Mouse (Mus musculus): Measurements from ENCODE around the gene Akap2. TPM values are rescaled to one million over a fixed set of nuclear protein-coding genes. Genes with fewer than 3 reads are reported as not detected.
"Not testable (repeated sequence)": the region's sequence is repeated elsewhere in the genome, so short reads cannot be mapped to it uniquely, and the experiment has no call there.

Gene Akap2
- polyA plus RNA-seq, 1 experiment from 2014 or later = 17.7 TPM

DNA sequence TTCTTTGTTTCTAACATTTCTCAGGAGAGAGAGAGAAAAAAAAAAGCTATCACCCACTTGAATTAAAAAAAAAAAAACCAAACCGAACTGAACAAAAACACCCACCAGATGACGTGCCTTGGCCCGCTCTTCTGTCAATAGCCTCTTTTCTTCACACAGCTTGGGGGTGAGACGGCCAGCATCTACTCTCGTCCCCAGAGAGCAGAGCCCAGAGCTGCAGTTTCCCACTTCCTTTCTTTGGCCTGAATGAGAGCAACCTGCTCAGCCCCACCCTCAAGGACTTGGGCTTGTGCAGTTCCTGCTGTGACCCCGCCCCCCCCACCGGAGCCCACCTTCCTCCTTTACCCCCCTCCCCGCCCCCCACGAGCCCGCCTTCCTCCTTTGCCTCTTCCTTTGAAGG is 150.0 kb downstream of the Akap2 start:
- H3K9ac ChIP-seq = no peak overlapping the region
- no peak overlapping the region; the same call in 1 of the 2 replicates for H3K4me2 ChIP-seq
- no peaks in the 10 kb centered on the region for H3K27me3 ChIP-seq
- WGBS = 41% methylated on average over 10 of the region's 10 CpGs
- H3K36me3 ChIP-seq = no peaks in the 10 kb centered on the region
- no peak for ATAC-seq (ENCODE audit: low FRiP score)
- 0 out of 2 replicates have a peak overlapping the region, but pooled peaks have one; percentile 55 for H3K27ac ChIP-seq
- no peak overlapping the region for H3K4me3 ChIP-seq
- peaks cover 16% of the 10 kb centered on the region for H3K4me1 ChIP-seq (replicated peaks)
- no peaks in the 10 kb centered on the region for H3K9me3 ChIP-seq

DNA sequence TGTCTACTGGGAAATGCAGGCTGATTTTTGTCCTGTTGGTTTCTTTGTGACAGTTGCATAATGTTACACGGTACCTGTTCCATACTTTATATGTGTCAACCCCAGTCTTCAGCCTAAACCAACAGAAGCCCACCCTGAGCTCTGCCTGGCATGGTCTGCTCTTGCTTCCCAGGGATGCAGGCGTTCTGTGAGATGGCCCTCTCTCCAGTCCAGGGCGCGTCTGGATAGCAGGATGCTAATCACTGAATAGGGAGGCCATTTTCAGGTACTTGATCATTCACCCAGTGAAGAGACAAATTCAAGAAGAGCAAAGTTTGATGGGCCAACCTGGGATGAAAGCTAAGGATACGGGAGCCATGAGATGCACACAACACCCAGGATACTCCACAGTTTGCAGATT is 161.7 kb downstream of the Akap2 start:
- Histone ChIP-seq H3K9ac (no peak overlapping the region), H3K4me3 (no peak overlapping the region), H3K27ac (no peak overlapping the region), H3K4me2 (no peak overlapping the region), H3K36me3 (no peaks in the 10 kb centered on the region), H3K9me3 (no peaks in the 10 kb centered on the region), H3K27me3 (no peaks in the 10 kb centered on the region), H3K4me1 (replicated peaks) (peaks cover 4% of the 10 kb centered on the region; the same call in 1 of the 2 replicates)
- 90% methylated on average over 5 of the region's 5 CpGs for WGBS
- ATAC-seq (ENCODE audit: low FRiP score) = no peak

DNA sequence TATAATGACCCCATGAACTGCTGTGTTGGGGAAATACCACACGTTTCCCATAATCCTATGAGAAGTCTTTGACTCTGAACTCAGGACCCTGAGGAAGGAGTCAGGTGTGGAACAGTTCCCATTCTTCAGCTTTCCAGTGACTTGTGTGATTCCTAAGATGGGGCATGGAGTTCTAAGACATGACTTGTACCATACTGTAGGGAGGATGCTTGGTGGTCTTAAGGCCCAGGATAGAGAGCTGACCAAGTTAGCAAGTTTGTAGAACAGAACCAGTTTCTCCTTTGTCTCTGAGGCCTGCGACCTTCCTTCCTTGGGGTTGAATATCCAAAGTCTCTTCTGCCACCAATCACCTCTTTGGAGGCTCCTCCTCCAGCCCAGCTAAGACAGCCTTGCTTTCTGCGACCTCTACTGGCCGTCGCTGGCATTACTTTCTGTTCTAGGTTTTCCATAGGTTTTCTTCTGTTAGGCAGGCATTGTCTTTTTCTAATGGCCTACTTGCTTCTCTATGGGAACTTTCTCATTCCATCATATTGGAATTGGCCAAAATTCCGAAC is 162.4 kb downstream of the Akap2 start:
- Histone ChIP-seq H3K4me1 (replicated peaks) (peaks cover 5% of the 10 kb centered on the region; the same call in 1 of the 2 replicates), H3K27ac (no peak overlapping the region), H3K9me3 (no peaks in the 10 kb centered on the region), H3K36me3 (no peaks in the 10 kb centered on the region), H3K9ac (no peak overlapping the region), H3K4me2 (no peak overlapping the region), H3K27me3 (no peaks in the 10 kb centered on the region), H3K4me3 (no peak overlapping the region)
- peak; percentile 61; the same call in 1 of the 2 replicates for ATAC-seq (ENCODE audit: low FRiP score)
- WGBS = 17% methylated on average over 6 of the region's 6 CpGs

DNA sequence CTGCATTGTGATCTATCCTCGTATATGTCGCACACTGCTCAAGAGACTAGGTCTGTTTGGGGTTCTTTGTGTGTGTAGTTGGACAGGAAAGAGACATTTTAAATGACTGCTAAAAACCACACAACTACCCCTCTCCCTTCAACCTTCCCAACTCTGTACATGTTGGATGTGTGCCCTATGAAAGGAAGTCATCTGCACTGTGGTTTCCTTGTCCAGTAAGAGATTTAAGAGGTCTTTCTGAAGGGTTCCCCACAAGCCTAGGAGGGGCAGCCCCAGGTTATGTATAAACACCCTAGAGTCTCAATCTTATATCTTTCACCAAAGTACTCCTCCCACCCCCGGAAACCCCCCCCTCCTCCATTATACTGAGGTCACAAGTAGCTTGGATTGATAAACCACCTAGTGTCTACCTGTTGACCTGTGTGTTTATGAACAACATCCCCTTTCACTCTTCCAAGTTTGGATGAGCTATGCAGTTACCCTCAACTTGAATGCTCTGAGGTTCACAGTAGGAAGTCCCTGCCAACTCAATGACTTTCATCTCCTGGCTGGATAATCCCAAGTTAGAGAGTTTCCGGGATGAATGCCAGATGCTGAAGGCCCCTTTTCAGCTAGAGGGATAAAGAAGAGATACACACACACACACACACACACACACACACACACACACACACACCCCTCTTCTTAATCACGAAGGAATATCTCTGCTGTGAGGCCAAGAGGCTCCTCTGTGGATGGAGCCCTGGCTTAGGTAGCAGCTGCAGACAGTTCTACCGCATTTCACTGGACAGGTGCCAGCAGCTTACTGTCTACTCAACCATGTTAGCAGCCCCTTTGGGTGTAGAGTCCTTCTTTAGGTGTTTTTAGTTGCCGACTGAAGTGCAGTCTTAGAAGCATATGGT is 166.3 kb downstream of the Akap2 start:
- Histone ChIP-seq H3K27me3 (no peaks in the 10 kb centered on the region), H3K4me2 (no peak overlapping the region), H3K36me3 (no peaks in the 10 kb centered on the region), H3K4me3 (no peak overlapping the region), H3K27ac (peak overlapping the region; percentile 40; the same call in 1 of the 2 replicates), H3K9ac (no peak overlapping the region), H3K4me1 (replicated peaks) (peaks cover 20% of the 10 kb centered on the region), H3K9me3 (no peaks in the 10 kb centered on the region)
- ATAC-seq (ENCODE audit: low FRiP score) = no peak
- 79% methylated on average over 7 of the region's 7 CpGs for WGBS

DNA sequence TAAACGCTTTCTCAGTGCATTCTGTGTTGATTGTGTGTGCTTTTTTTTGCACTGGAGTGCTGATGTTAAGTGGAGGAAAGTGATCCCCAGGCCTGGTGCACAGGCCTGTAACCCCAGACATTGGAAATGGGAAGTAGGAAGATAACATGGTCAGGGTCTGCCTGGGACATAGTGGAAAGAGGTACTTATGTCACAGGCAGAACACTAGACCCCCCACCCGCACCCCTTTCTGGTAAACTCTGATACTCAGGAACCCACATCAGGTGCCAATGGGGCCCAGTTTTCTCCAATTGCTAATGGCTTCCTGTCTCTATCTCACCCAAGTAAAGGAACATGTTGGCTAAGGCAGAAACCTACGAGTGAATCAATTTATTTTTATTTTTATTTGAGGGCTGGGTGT is 167.1 kb downstream of the Akap2 start:
- H3K9me3 ChIP-seq = no peaks in the 10 kb centered on the region
- peaks cover 20% of the 10 kb centered on the region for H3K4me1 ChIP-seq (replicated peaks)
- no peak overlapping the region for H3K4me3 ChIP-seq
- no peak overlapping the region for H3K27ac ChIP-seq
- H3K9ac ChIP-seq = no peak overlapping the region
- no peak for ATAC-seq (ENCODE audit: low FRiP score)
- H3K36me3 ChIP-seq = no peaks in the 10 kb centered on the region
- no peak overlapping the region for H3K4me2 ChIP-seq
- 93% methylated on average over 3 of the region's 3 CpGs for WGBS
- no peaks in the 10 kb centered on the region for H3K27me3 ChIP-seq

DNA sequence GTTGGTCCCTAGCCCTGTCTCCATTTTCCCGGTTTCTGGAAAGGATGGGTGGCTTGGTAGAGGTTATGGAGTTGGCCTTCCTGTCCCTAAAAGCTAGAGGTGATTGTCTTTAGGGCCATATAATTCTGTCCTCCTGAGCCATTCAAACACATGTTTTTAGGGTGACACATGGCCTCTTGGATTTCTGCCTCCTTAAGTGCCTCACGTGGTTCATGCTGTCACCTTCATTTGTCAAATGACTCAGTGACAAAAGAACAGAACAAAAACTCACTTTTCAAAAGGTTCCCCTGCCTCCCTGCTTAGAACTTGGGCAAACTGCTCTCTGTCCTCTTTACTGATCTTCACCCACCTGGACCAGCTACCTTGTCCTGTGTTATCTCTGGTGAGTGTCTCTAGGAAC is 167.7 kb downstream of the Akap2 start:
- 64% methylated on average over 2 of the region's 2 CpGs for WGBS
- no peaks in the 10 kb centered on the region for H3K36me3 ChIP-seq

DNA sequence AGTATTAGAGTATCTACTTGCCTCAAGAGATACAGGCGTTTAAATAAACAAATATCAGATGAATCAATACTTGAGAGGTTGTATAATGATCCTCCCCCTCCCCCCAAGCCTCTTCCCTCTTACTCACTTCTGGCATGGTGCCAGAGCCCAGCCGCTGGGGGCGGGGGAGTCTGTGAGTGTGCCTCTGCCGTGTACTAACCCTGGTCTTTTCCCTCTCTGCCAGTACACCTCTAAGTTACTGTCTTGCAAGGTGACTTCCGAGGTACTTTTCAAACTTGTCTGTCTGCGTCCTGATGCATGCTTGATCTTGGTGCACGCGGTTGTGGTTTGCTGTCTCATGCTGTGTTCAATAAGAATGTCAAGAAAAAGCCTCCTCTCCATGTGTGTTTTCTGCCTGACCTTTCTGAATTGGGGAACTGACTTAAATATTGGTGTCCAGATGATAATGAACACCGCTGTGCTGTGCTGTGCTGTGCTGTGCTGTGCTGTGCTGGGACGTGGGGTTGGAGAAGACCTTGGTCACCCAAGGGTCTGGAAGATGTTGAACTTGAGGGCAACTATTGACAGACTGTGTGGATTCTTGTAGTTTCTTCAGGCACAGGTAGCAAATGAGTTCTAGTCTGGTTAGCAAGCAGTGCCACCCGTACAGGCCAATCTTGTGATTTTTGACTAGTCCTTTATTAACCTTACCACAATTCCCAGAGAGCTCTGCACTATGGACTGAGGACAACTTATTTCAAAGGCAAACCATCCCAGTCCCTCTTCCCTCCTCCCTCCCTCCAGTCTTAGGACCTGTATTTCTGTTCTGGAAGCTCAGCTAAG is 168.8 kb downstream of the Akap2 start:
- H3K4me3 ChIP-seq = no peak overlapping the region
- peak; percentile 70 for ATAC-seq (ENCODE audit: low FRiP score)
- no peak overlapping the region for H3K9ac ChIP-seq
- no peaks in the 10 kb centered on the region for H3K36me3 ChIP-seq
- WGBS = 63% methylated on average over 11 of the region's 11 CpGs
- no peak overlapping the region for H3K4me2 ChIP-seq
- peaks cover 24% of the 10 kb centered on the region for H3K4me1 ChIP-seq (replicated peaks)
- no peak overlapping the region for H3K27ac ChIP-seq
- no peaks in the 10 kb centered on the region for H3K27me3 ChIP-seq
- no peaks in the 10 kb centered on the region for H3K9me3 ChIP-seq

More for the DNA sequence above, 167.7 kb downstream of the Akap2 start:
- no peak overlapping the region for H3K9ac ChIP-seq
- H3K27me3 ChIP-seq = no peaks in the 10 kb centered on the region
- no peak overlapping the region for H3K4me3 ChIP-seq
- H3K27ac ChIP-seq = no peak overlapping the region
- H3K9me3 ChIP-seq = no peaks in the 10 kb centered on the region
- no peak for ATAC-seq (ENCODE audit: low FRiP score)
- H3K4me2 ChIP-seq = no peak overlapping the region
- H3K4me1 ChIP-seq (replicated peaks) = peaks cover 20% of the 10 kb centered on the region

DNA sequence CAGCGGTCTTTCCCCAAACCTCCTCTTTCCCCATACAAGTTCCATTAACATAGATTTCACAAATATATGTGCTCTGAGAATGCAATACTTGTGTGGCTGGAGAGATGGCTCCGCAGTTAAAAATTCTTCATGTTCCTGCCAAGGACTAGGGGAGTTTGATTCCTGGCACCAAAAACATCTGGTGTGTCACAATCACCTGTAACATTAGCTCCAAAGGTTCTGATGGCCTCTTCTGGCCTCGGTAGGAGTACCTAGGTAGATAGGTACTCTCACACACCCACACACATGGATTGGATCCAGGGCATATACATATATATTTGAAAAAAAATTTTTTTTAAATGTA is 169.4 kb downstream of the Akap2 start:
- H3K4me2 ChIP-seq = no peak overlapping the region
- 95% methylated on average over 3 of the region's 3 CpGs for WGBS

DNA sequence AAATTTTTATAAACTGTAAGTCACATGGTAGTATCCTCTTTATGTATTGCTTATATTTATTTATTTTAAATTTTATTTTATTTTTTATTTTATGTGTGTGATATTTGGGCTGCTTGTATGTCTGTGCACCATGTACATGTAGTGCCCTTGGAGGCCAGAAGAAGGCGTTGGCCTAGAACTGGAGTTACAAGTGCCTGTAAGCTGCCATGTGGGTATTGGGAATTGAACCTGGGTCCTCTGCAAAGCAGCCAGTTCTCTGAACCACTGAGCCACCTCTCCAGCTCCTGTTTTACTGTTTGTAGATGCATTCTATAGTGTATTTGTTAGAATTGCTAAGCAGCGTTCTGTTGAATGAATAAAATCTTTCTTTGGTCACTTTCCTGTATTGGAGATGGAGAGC is 170.8 kb downstream of the Akap2 start:
- H3K4me1 ChIP-seq (replicated peaks) = peaks cover 39% of the 10 kb centered on the region
- H3K9me3 ChIP-seq = no peaks in the 10 kb centered on the region
- no peak overlapping the region for H3K4me3 ChIP-seq
- H3K4me2 ChIP-seq = no peak overlapping the region
- no peak for ATAC-seq (ENCODE audit: low FRiP score)
- 0 out of 2 replicates have a peak, but pooled peaks cover 2% of the 10 kb centered on the region for H3K36me3 ChIP-seq
- 91% methylated on average over 2 of the region's 2 CpGs for WGBS
- H3K9ac ChIP-seq = no peak overlapping the region
- H3K27me3 ChIP-seq = no peaks in the 10 kb centered on the region
- no peak overlapping the region for H3K27ac ChIP-seq

More for the DNA sequence above, 169.4 kb downstream of the Akap2 start:
- H3K27me3 ChIP-seq = no peaks in the 10 kb centered on the region
- H3K4me3 ChIP-seq = no peak overlapping the region
- ATAC-seq (ENCODE audit: low FRiP score) = no peak
- no peaks in the 10 kb centered on the region for H3K36me3 ChIP-seq
- H3K27ac ChIP-seq = no peak overlapping the region
- H3K9ac ChIP-seq = no peak overlapping the region
- no peaks in the 10 kb centered on the region for H3K9me3 ChIP-seq
- peaks cover 30% of the 10 kb centered on the region for H3K4me1 ChIP-seq (replicated peaks)

DNA sequence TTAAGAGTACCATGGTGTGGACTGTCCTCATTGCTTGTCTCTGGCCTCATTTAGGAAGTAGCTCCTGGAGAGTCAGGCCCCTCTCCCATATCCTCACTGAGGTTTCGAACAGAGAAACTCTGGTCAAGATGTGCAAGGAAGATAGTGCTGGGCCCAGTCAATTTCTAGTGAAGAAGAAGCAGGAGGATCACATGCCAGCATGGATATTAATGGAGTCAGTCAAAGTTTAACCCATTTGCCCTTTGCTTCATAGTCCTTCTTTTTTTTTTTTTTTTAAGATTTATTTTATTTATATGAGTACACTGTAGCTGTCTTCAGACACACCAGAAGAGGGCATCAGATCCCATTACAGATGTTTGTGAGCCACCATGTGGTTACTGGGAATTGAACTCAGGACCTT is 171.5 kb downstream of the Akap2 start:
- not testable (repeated sequence) for H3K9me3 ChIP-seq; H3K4me2 ChIP-seq; H3K36me3 ChIP-seq; H3K9ac ChIP-seq; H3K27ac ChIP-seq; ATAC-seq (ENCODE audit: low FRiP score); H3K4me3 ChIP-seq; H3K27me3 ChIP-seq
- peaks cover 36% of the 10 kb centered on the region for H3K4me1 ChIP-seq (replicated peaks)
- 93% methylated on average over 1 of the region's 1 CpGs for whole genome bisulfite sequencing

DNA sequence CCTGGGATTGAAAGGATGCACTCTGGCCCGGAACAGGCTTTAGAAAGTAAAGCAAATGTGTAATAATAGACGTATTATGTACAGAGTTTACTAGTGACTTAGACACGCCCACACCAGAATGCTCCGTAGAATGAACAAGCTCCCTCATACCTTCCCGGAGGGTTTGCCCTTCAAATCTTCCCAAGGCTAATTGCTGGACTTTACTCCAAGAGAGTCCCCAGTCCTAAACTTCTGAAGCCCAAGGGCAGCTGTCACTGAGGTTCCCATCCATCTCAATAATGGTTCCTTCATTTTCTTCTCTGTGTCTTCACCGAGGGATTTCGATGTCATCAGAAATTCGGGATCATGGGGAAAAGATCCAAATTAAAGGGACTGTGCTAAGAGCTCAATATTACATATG is 172.3 kb downstream of the Akap2 start:
- Histone ChIP-seq H3K4me2 (no peak overlapping the region), H3K9me3 (no peaks in the 10 kb centered on the region), H3K27ac (no peak overlapping the region), H3K27me3 (no peaks in the 10 kb centered on the region), H3K36me3 (0 out of 2 replicates have a peak, but pooled peaks cover 3% of the 10 kb centered on the region), H3K9ac (no peak overlapping the region), H3K4me3 (no peak overlapping the region), H3K4me1 (replicated peaks) (peaks cover 34% of the 10 kb centered on the region)
- no peak for ATAC-seq (ENCODE audit: low FRiP score)
- 84% methylated on average over 8 of the region's 8 CpGs for WGBS

DNA sequence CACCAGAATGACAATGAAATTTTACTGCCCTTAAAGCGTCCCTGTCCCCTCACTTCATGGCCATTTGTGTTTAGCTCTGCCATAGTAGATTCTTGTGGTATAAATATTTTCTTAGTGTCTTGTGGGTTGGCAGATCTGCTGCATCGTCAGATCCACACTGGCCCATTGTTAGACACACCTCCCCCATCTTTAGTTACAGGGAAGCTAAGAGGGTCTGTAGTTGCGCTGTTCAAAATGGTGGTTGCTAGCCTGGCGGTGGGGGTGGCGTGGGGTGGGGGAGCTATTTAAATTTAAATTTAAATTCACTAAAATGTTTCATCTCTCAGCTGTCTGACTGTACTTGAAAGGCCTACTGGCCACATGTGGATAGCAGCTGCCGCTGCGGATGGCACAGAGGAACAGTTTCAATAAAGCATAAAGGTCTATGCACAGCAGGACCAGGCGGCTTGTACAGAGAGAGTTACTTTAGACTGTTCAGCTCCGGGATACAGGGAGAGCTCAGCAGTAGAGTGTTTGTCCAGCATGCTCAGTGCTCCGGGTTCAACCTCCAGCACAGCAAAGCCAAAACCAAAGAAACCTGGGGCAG is 174.6 kb downstream of the Akap2 start:
- 0 out of 2 replicates have a peak, but pooled peaks cover 3% of the 10 kb centered on the region for H3K36me3 ChIP-seq
- no peaks in the 10 kb centered on the region for H3K27me3 ChIP-seq
- H3K4me1 ChIP-seq (replicated peaks) = peaks cover 25% of the 10 kb centered on the region
- H3K27ac ChIP-seq = peak overlapping the region; percentile 48; the same call in 1 of the 2 replicates
- H3K4me2 ChIP-seq = no peak overlapping the region
- no peak overlapping the region for H3K4me3 ChIP-seq
- ATAC-seq (ENCODE audit: low FRiP score) = peak; percentile 70; the same call in 1 of the 2 replicates
- 44% methylated on average over 10 of the region's 10 CpGs for WGBS
- no peaks in the 10 kb centered on the region for H3K9me3 ChIP-seq
- H3K9ac ChIP-seq = no peak overlapping the region

All from hindbrain, embryonic 13.5 days (tissue).